Mouse (Mus musculus) E14TG2a.4 (cell line): ENCODE data around the gene Taf1b.
A peak's percentile ranks its signal among the peaks of the same experiment; 100 is the strongest.

ENCODE experiments used
- H3K27me3 ChIP-seq: 2 replicates; pipeline ENCODE4 v1.6.1; 2014; ENCODE audit warnings: low read length, control low read depth; ENCODE audit not compliant: insufficient read depth
- H3K36me3 ChIP-seq: 2 replicates; pipeline ENCODE4 v1.6.1; 2014; ENCODE audit warnings: low read length, control low read depth; ENCODE audit not compliant: insufficient read depth
- H3K4me1 ChIP-seq: replicated peaks from 2 replicates; pipeline ENCODE4 v1.6.1; 2014; ENCODE audit warnings: low read depth, low read length, control low read depth
- H3K4me3 ChIP-seq: replicated peaks from 2 replicates; pipeline ENCODE4 v1.5.1; 2014; ENCODE audit warnings: mild to moderate bottlenecking, low read length
- H3K9me3 ChIP-seq: 2 replicates; pipeline ENCODE4 v1.6.1; 2014; ENCODE audit warnings: low read length, control low read depth
- CTCF ChIP-seq: conservative IDR thresholded peaks from 2 replicates; pipeline ENCODE4 v1.5.1; 2014; ENCODE audit warnings: low read length
- NANOG ChIP-seq: IDR thresholded peaks from 2 replicates; pipeline ENCODE4 v1.6.1; 2014; ENCODE audit warnings: borderline replicate concordance, low read length, mixed read lengths
- POU5F1 ChIP-seq: IDR thresholded peaks from 2 replicates; pipeline ENCODE4 v1.6.1; 2014; ENCODE audit warnings: low read length, borderline replicate concordance

Gene Taf1b

GRCm38 (mm10) chr12:24571523-24572392, 73.6 kb downstream of the Taf1b start, which contains the start of gene Grhl1:
TSS of gene Grhl1 (plus strand) at chr12:24572283.
- no peaks in the 10 kb centered on the region for H3K9me3 ChIP-seq
- H3K4me1 ChIP-seq: peaks cover 24% of the 10 kb centered on the region
- no peak for TF ChIP-seq NANOG
- no peak for TF ChIP-seq CTCF
- TF ChIP-seq POU5F1: no peak
- peaks cover 6% of the 10 kb centered on the region for H3K36me3 ChIP-seq
- peaks cover 35% of the 10 kb centered on the region for H3K27me3 ChIP-seq
- H3K4me3 ChIP-seq: peak within 1 kb of the TSS; percentile 84

DNA sequence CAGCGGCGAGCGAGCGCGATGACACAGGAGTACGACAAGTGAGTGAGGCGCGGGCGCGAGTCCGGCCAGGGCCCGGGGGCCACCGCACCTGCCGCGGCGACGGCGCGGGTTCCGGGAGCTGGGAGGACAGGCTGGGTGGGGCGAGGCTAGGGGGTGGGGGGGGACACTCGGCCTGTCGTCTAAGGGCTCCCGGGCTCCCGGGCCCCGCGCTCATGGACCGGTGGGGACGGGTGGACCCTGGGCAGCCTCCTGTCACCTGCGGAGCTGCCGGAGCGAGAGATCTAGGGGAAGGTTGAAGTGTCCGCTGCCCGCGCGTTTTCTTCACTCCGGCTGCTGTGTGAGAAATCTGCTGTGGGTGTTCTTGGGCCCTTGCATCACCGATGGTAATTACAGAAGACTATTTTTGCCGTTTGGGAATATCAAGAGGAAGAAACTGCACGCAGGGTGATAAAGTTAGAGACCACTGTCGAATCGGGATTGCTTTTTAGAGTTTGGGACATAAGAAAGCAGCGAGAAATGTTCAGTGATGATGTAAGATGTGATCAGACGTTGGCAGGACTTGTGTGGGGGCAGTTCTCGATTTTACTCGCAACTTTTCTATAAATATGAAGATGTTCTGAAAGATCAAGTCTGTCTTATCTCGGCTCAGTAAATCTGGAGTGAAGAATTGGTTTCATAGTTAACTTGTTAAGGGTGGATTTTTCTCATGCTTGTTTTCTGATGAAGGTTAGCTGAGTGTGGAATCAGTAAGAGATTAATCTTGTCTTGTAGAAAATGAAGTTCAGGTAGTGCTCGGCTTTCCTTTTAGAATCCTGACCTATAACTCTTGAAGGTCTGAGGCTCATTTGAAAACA, 74.5 kb downstream of the Taf1b start:
- H3K4me1 ChIP-seq: peaks cover 24% of the 10 kb centered on the region
- peaks cover 28% of the 10 kb centered on the region for H3K27me3 ChIP-seq
- H3K36me3 ChIP-seq: peaks cover 11% of the 10 kb centered on the region
- peak overlapping the region; percentile 84 for H3K4me3 ChIP-seq
- H3K9me3 ChIP-seq: no peaks in the 10 kb centered on the region
- TF ChIP-seq CTCF (no peak), POU5F1 (no peak), NANOG (no peak)

GRCm38 (mm10) chr12:24573275-24573580, 75.1 kb downstream of the Taf1b start:
- Histone ChIP-seq H3K4me3 (no peak overlapping the region), H3K9me3 (no peaks in the 10 kb centered on the region), H3K27me3 (peaks cover 27% of the 10 kb centered on the region), H3K36me3 (peaks cover 15% of the 10 kb centered on the region), H3K4me1 (peaks cover 24% of the 10 kb centered on the region)
- TF ChIP-seq POU5F1 (no peak), NANOG (no peak), CTCF (no peak)

DNA sequence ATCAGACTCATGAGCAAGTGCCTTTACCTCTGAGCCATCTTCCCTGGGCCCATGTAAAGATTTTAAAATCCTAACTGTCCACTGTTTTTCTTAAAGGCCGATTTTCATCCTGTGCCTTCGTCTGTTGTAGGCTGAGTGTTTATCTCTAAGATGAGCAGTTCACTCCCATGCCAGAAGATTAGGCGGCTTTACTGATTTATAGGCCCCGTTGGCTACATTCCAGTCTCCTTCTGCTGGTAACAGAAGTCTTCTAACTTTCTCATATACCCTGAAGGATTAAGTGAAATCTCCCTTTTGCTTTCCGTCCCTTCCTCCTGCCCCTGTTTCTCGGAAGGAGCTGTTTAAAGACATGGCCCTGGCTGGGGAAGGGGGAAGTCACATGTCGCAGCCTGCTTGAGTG, 76.7 kb downstream of the Taf1b start:
- no peaks in the 10 kb centered on the region for H3K9me3 ChIP-seq
- TF ChIP-seq CTCF (no peak), NANOG (no peak), POU5F1 (no peak)
- peaks cover 19% of the 10 kb centered on the region for H3K36me3 ChIP-seq
- no peak overlapping the region for H3K4me3 ChIP-seq
- H3K27me3 ChIP-seq: peaks cover 27% of the 10 kb centered on the region
- H3K4me1 ChIP-seq: peaks cover 24% of the 10 kb centered on the region

- no peaks in the 10 kb centered on the region for H3K27me3 ChIP-seq
- TF ChIP-seq CTCF: no peak
- no peak for TF ChIP-seq NANOG
- no peak for TF ChIP-seq POU5F1
- 0 out of 2 replicates have a peak, but pooled peaks cover 5% of the 10 kb centered on the region for H3K4me1 ChIP-seq
- H3K9me3 ChIP-seq: no peaks in the 10 kb centered on the region
- no peak overlapping the region for H3K4me3 ChIP-seq
- H3K36me3 ChIP-seq: peaks cover 53% of the 10 kb centered on the region
These were observed 82.3 kb downstream of the Taf1b start for GRCm38 (mm10) chr12:24580452-24580851.

- H3K9me3 ChIP-seq: no peaks in the 10 kb centered on the region
- no peak for TF ChIP-seq POU5F1
- H3K36me3 ChIP-seq: peaks cover 55% of the 10 kb centered on the region
- H3K4me1 ChIP-seq: 0 out of 2 replicates have a peak, but pooled peaks cover under 1% of the 10 kb centered on the region
- H3K27me3 ChIP-seq: no peaks in the 10 kb centered on the region
- no peak overlapping the region for H3K4me3 ChIP-seq
These were observed 83.0 kb downstream of the Taf1b start for GRCm38 (mm10) chr12:24580996-24581683.

DNA sequence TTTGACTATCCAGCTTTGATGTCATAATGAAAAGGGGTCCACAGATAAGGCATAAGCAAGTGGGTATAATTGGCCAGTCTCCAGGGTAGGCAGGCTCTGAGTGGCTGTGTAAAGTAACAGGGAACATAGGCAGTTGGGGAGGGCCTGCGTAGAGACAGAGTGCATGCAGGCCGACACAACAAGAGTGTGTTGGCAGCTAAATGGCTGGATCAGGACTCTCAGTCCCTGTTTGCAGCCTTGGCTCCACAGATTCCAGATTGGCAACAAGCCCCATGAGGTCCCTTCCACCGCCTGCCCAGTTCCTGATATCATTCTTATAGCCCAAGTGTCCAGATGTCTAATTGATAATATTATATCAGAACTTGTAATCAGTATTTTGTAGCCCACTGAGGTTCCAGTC, 85.5 kb downstream of the Taf1b start:
- TF ChIP-seq NANOG (no peak), CTCF (no peak), POU5F1 (no peak)
- no peaks in the 10 kb centered on the region for H3K4me1 ChIP-seq
- H3K4me3 ChIP-seq: no peak overlapping the region
- no peaks in the 10 kb centered on the region for H3K9me3 ChIP-seq
- H3K27me3 ChIP-seq: no peaks in the 10 kb centered on the region
- H3K36me3 ChIP-seq: peaks cover 62% of the 10 kb centered on the region

- Histone ChIP-seq H3K4me1 (peaks cover 4% of the 10 kb centered on the region), H3K36me3 (peaks cover 66% of the 10 kb centered on the region), H3K9me3 (no peaks in the 10 kb centered on the region), H3K4me3 (no peak overlapping the region), H3K27me3 (no peaks in the 10 kb centered on the region)
- TF ChIP-seq CTCF (no peak), NANOG (no peak), POU5F1 (no peak)
These were observed 86.7 kb downstream of the Taf1b start for GRCm38 (mm10) chr12:24584835-24585234.
